Mouse (Mus musculus) G1E-ER4 (cell line): ENCODE measurements around the gene Nfatc4. TPM values are rescaled to one million over a fixed set of nuclear protein-coding genes. Genes with fewer than 3 reads are reported as not detected.

ENCODE experiments used
- GATA1 ChIP-seq: IDR thresholded peaks from one replicate; pipeline ENCODE4 v1.8.0; 2012; ENCODE audit warnings: low read length, inconsistent platforms
- polyA plus RNA-seq: library from polyadenylated mRNA; stranded (reverse); fragments of >175 nt; gene quantifications from 2 replicates; pipeline ENCODE4 v1.2.3, GENCODE M21; 2012

The Nfatc4 gene
- polyA plus RNA-seq, 1 experiment: 0.04 TPM

DNA sequence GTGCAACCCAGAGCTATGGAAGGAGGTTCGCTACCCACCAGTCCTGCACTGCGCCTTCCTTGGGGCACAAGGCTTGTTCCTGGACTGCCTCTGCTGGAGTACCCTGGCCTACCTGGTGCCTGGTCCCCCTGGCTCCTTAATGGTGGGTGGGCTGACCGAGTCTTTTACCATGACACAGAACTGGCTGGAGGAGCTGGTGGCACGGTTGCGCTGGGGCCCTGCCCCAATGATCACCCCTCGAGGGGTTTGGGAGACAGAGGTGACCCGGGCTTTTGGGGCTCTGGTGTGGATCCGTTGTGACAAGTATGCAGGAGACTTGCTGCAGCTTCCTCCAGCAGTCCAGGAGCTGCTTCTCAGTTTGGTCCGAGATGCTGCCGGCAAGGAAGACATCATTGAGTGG is 40.0 kb downstream of the Nfatc4 start:
- TF ChIP-seq GATA1: no peak

DNA sequence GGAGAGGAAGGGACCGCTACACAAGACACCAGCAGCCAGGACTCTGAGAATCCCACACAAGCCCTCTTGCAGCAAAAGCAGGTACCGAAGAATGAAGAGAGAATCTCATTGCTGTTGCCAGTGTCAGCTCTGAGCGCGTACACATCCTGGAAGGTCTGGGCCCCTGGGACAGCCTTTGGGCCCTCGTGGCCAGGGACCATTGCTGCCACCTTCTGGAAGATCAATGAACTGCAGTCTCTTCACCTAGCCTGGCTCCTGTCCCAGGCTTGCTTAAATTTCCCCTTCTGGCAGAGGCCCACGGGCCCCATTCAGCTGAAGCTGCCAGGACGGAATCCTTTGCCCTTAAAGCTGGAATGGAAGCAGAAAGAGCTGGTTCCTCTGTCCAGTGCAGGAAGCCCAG is 40.8 kb downstream of the Nfatc4 start:
- no peak for TF ChIP-seq GATA1

DNA sequence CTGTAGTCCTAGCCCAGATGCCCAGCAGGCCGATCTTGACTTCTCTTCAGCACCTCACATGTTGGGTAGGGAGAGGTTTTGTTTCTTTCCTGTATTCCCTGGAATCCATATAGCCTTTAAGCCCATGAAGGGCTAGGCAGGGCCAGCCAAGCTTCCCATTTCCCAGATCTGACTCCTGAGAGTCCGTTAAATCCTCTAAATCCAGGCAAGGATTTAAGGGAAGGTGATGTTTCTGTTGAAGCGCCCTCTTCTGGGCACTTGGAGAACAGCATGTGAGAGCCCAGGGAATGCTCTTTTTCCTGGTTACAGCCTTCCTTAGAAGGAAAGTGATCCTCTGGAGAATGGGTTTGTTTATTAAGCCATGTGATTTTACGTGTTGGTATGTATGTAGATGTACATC is 44.0 kb downstream of the Nfatc4 start:
- no peak for TF ChIP-seq GATA1

DNA sequence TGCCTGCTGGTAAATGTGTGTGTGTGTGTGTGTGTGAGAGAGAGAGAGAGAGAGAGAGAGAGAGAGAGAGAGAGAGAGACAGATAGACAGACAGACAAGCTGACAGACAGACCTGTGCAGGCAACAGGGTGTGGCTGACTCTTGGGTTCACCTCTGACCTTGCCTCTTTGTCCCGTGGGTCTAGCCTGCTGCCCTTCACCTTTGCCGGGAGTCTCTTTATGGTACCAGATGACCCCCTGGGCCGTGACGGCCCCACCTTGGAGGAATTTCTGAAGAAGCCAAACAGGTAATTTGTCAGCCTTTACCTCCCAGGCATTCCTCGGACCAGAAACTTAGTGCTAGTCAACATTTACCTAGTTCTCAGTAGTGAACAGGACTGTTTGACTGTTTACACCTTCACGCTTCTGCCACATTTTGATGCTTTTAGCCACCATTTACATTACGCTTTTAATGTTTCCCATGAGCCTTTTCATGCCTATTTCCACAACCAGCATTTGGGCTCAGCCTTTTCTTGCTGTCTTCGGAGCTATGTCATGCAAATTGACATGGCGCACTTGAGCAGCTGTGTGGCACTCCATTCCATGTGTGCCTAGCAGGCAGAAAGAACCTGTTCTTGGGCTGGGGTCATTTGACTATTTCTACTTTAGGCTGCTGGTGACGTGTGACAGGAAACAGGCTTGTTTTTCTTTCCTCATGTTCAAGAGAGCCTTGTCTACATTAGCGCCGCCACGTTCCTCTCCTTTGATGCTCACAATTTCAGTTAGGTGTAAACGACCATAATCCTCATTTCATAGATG is 45.5 kb downstream of the Nfatc4 start:
- no peak for TF ChIP-seq GATA1

DNA sequence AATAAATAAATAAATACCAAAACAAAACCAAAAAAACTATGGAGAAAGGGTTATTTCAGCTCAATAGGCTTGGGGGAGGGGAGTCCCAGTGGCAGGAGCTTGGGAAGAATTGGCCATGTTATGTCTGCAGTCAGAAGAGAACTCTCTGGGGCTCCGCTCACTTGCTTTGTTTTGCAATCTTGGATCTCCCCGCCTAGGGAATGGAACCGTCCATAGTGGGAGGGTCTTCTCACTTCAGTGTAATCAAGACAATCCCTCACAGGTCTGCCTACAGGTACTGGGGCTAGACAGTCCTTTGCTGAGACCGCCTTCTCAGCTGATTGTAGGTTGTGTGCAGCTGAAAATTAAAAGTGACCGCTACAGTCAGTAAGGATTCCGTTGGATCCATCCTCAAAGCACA is 46.6 kb downstream of the Nfatc4 start:
- no peak for TF ChIP-seq GATA1

DNA sequence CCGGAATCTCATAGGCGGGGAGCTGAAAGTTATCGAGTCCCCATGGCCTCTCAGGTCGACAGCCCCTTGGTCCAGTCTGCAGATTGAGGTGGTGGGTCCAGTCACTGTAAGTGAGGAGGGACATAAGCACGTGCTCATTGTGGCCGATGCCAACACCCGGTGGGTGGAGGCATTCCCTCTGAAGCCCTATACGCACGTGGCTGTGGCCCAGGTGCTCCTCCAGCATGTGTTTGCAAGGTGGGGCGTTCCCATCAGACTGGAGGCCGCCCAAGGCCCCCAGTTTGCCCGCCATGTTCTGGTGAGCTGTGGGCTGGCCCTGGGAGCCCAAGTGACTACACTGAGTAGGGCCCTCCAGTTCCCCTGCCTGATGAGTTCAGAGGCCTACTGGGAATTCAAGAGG is 49.1 kb downstream of the Nfatc4 start:
- TF ChIP-seq GATA1: no peak

DNA sequence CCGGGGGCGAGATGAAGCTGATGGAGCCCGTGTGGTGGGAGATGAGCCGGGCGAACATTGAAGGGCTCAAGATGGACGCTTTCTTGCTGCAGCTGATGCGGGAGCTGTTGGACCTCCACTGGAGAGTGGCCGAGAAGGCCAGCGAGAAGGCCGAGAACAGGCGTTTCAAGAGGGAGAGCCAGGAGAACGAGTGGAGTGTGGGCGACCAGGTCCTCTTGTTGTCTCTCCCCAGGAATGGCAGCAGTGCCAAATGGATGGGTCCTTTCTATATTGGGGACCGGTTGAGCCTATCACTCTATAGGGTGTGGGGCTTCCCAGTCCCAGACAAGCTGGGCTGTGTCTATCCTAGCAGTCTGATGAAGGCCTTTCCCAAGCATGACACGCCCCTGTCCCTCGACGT is 49.6 kb downstream of the Nfatc4 start:
- no peak for TF ChIP-seq GATA1

DNA sequence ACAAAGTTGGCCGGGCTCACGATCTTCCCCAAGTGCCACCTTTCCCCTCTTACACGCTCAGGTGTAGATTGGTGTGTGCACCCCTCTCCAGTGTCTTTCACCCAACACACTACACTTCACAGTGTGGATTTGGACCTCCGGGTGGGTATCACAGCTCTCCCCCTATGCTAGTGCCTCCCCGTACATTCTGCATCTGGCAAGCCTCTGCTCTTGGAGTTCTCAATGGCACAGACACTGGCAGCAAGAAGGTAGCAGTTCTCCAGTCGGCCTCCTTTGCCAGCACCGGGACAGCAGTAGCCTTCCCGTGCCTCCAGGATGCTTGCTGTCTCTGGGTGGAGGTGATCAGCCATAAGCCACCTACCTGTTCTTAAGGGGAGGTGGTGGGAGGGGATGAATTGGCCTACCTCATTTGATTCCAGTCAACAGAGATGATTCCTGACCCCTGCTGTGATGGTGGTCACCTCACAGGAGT is 50.3 kb downstream of the Nfatc4 start:
- TF ChIP-seq GATA1: no peak

DNA sequence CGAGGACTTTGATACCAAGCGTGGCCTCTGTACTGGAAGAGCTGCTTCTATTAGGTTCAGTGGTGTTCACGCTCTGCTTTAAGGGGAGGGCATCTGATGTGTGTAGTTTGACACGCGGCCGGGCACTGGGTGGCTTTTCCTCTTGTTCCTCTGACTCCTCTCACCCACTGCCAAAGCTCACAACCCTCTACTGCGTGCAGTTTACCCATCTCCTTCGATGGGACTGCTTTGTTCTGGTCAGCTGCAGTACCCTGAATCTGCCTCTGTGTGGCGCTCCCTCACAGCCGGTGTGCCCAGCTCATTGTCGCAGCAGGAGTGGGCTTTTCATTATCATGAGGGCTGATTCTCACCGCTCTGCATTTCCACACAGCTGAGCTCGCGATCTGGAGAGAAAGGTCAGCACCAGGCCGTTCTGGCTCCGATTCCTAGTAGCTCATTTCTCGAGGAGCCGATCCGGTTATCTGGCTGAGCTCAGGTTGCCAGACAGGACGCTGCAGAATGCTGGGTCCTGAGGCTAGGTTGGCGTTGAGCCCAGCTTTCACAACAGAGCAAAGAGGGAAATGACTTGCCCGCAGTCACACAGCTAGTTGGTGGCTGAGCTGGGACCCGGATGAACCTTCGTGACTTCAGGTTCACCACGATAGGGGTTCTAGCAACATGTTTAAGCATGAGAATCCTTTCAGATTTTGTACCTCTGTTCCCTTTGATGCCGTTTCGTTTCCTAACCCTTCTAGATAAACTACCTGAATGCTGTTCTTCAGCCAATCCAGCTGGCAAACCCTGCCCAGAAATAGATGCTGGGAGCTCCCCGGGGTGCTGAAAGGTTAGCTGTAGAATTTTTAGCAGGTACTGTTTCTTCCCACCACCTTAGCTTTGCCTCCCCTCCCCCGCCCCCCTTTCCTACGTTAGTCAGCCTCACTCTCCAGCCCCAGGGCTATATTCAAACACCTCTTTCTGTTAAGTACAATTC is 51.1 kb downstream of the Nfatc4 start:
- TF ChIP-seq GATA1: no peak

DNA sequence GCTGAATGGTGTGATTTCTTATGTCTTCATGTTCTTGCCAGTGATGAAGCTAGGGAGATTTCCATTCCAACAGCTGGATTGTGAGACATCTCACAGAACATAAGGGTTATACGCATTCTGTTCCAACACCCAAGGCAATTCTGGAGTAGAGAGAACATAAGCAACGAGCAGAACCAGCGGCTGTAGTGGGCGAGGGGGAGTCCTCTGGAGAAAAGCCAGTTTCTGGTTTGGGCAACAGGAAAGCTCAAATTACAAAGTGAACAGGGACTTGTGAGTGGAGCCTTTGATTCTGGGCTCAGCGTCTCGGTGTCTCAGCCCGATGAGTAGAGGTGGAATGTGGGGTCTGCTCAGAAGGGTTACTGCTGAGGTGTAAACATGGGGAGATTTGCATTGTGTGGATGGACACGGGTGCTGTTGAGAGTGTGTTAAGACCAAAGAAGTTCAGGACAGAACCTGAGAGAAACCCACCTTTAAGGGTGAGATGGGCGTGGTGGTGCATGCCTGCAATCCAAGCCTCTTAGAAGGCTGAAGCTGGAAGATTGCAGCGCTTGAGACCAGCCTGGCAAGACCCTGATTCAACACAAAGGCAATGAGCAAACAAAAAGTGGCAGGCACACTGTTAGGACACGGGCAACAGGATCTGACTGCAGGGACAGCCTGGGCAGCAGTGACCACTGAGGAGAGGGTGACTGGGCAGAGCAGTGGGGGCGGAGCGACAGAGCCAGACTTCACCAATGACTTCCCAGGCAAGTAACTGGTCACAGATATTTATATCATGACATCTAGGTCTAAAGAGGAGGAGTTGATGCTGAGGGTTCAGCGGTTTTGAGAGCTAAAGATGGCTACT is 54.7 kb downstream of the Nfatc4 start:
- no peak for TF ChIP-seq GATA1

DNA sequence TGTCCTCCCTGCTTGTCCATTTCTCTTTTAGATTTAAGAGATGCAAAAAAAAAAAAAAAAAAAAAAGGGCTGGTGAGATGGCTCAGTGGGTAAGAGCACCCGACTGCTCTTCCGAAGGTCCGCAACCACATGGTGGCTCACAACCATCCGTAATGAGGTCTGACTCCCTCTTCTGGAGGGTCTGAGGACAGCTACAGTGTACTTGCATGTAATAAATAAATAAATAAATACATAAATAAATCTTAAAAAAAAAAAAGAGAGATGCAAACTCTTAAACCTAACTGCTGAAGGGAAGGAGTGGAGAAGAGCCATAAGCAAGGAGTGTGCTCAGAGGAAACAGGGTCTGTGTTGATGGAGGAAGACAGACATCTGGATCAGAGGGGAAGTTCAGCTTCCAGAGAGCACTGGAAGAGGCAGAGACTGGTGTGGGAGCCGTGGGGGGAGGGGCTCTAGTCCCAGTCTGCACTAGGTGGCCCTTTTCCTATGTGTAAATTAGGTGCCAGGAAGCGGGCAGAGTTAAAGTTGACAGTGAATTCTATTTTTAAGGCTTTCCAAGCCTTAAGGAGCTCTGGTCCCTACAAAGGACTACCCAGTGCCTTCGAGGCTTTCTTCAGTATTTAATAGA is 55.5 kb downstream of the Nfatc4 start:
- no peak for TF ChIP-seq GATA1

DNA sequence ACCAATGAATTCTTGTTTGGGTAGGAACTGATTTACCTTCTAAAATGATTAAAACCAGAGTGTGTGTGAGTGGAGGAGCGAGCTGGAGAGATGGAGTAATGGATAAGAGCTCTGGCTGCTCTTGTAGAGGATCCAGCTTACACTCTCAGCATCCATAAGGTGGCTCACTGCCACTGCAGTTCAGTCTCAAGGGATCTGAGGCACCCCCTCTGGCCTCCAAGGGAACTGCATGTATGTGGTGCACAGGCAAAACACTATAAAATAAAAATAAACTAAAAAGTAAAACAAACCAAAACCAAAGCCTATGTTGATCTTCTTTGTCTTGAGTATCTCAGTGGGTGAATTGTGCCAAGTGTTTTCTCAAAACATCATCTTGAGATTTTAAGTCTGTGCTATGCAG is 56.7 kb downstream of the Nfatc4 start:
- no peak for TF ChIP-seq GATA1

DNA sequence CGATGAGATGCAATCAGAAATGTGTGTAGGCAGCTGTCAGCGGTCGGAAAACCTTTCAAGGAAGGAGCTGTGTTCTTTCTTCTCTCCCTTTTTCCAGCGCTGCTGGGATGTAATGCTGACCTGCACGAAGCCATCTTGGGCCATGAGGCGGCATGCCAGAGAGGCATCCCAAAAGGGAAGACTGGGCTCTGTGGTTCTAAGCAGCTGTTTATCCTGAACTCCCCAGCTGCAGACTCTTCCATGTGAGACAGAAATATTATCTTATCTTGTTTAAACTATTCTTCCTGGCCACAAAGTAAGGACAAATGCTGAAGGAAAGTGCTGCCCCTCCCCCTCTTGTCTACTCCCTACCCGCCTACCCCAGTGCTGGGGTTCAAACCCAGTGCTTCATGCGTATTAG is 58.0 kb downstream of the Nfatc4 start:
- peak; percentile 20 for TF ChIP-seq GATA1

DNA sequence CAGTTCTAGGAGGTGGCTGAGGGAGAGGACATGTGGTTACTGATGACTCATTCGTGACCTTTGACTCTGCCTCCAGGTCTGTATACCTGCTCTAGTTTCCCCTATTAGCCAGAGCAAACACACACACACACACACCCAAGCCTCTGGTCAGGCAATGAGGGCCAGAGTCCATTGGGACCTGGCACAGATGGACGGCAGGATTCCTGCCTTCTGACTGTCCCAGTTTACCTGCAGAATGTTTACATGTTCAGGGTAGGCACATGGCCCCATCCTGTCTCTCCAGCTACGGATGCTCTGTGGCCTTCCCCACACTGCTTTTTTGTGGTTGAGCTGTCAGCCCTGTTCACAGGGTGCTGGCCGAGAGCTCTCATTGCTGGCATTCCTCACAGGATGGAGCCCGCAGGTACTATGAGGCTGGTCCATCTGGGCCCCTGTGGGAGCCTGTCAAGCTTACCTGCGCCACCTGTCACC is 59.3 kb downstream of the Nfatc4 start:
- no peak for TF ChIP-seq GATA1

DNA sequence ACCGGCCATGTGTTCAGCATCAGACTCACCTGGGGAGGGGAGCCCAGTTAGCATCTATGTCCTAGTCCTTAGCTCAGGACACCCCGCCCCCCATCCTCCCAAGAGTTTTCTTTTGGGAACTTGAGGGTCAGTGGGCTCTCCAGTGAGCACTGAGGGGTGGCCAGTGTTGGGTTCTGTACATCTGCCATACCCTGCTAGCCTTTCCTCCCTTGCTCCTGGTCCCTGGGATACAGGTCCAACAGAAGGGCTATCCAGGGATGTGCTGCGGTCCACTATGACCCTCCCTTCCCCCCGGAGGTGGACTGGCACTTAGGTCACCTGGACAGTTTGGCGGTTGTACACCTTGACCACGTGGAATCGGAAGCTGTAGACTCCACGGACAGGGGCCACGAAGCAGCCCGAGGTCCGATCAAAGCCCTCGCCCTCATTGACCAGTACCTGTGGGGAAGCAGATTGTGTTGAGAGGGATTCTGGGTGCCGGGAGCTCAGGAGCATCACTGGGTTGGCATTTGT is 60.3 kb downstream of the Nfatc4 start:
- TF ChIP-seq GATA1: no peak

Other genes with a start within 250 kb of the Nfatc4 start
- not detected in 2 replicates for gene Fitm1, start 247.5 kb upstream of the Nfatc4 start, polyA plus RNA-seq
- 110 and 154 TPM in 2 replicates for gene Psme1, start 245.0 kb upstream of the Nfatc4 start, polyA plus RNA-seq
- gene Emc9, start 237.8 kb upstream of the Nfatc4 start, polyA plus RNA-seq: 21.8 and 22.3 TPM in 2 replicates
- gene Psme2, start 232.0 kb upstream of the Nfatc4 start, polyA plus RNA-seq: 36.7 and 49.5 TPM in 2 replicates
- 27.7 and 31.5 TPM in 2 replicates for gene Rnf31, start 231.4 kb upstream of the Nfatc4 start, polyA plus RNA-seq
- gene Irf9, start 219.6 kb upstream of the Nfatc4 start, polyA plus RNA-seq: 18.0 and 38.7 TPM in 2 replicates
- 51.2 and 93.7 TPM in 2 replicates for gene Rec8, start 205.1 kb upstream of the Nfatc4 start, polyA plus RNA-seq
- gene Ipo4, start 187.2 kb upstream of the Nfatc4 start, polyA plus RNA-seq: 50.5 and 123 TPM in 2 replicates
- 3.7 TPM in 1 of 2 replicates, not detected in the other for gene Gm49378, start 185.2 kb upstream of the Nfatc4 start, polyA plus RNA-seq
- gene Tm9sf1, start 179.3 kb upstream of the Nfatc4 start, polyA plus RNA-seq: 14.7 and 17.9 TPM in 2 replicates
- gene Tssk4, start 173.0 kb upstream of the Nfatc4 start, polyA plus RNA-seq: 0.24 TPM in 2 replicates
- 13.0 and 22.6 TPM in 2 replicates for gene Mdp1, start 162.6 kb upstream of the Nfatc4 start, polyA plus RNA-seq
- 24.5 and 33.3 TPM in 2 replicates for gene Gmpr2, start 151.2 kb upstream of the Nfatc4 start, polyA plus RNA-seq
- 115 and 142 TPM in 2 replicates for gene Nedd8, start 151.0 kb upstream of the Nfatc4 start, polyA plus RNA-seq
- gene Tinf2, start 141.3 kb upstream of the Nfatc4 start, polyA plus RNA-seq: 44.5 and 52.2 TPM in 2 replicates
- 7.5 and 9.0 TPM in 2 replicates for gene Tgm1, start 109.2 kb upstream of the Nfatc4 start, polyA plus RNA-seq
- 19.2 and 26.8 TPM in 2 replicates for gene Rabggta, start 100.9 kb upstream of the Nfatc4 start, polyA plus RNA-seq
- gene Dhrs1, start 77.5 kb upstream of the Nfatc4 start, polyA plus RNA-seq: 2.0 and 3.8 TPM in 2 replicates
- gene Nop9, start 77.5 kb upstream of the Nfatc4 start, polyA plus RNA-seq: 49.1 and 80.2 TPM in 2 replicates
- not detected in 2 replicates for gene Cideb, start 64.7 kb upstream of the Nfatc4 start, polyA plus RNA-seq
- not detected in 2 replicates for gene Ltb4r2, start 61.7 kb upstream of the Nfatc4 start, polyA plus RNA-seq
- 0.21 TPM in 1 of 2 replicates, not detected in the other for gene Ltb4r1, start 57.2 kb upstream of the Nfatc4 start, polyA plus RNA-seq
- 0.01 and 0.06 TPM in 2 replicates for gene Adcy4, start 39.0 kb upstream of the Nfatc4 start, polyA plus RNA-seq
- 0.28 and 0.29 TPM in 2 replicates for gene Ripk3, start 34.3 kb upstream of the Nfatc4 start, polyA plus RNA-seq
- 0.05 and 0.06 TPM in 2 replicates for gene Nynrin, start 30.9 kb downstream of the Nfatc4 start, polyA plus RNA-seq
- 0.08 and 0.09 TPM in 2 replicates for gene Cbln3, start 61.2 kb downstream of the Nfatc4 start, polyA plus RNA-seq
- gene Khnyn, start 61.8 kb downstream of the Nfatc4 start, polyA plus RNA-seq: 15.0 and 15.8 TPM in 2 replicates
- gene Sdr39u1, start 77.1 kb downstream of the Nfatc4 start, polyA plus RNA-seq: not detected in 2 replicates
- not detected in 2 replicates for gene Cma1, start 121.5 kb downstream of the Nfatc4 start, polyA plus RNA-seq
- not detected in 2 replicates for gene Cma2, start 127.8 kb downstream of the Nfatc4 start, polyA plus RNA-seq
- gene Mcpt1, start 194.8 kb downstream of the Nfatc4 start, polyA plus RNA-seq: 0.05 and 0.10 TPM in 2 replicates
- gene Mcpt9, start 207.4 kb downstream of the Nfatc4 start, polyA plus RNA-seq: not detected in 2 replicates
- 0.08 TPM in 2 replicates for gene Mcpt2, start 218.9 kb downstream of the Nfatc4 start, polyA plus RNA-seq
- not detected in 2 replicates for gene Mcpt4, start 239.2 kb downstream of the Nfatc4 start, polyA plus RNA-seq